Mouse (Mus musculus): ENCODE measurements at regions not wholly inside any gene's neighbourhood (a gene's known extent, or its start where the extent isn't known, plus 50 kb on each side); places are given as distances from the start of the nearest gene placed in this dataset.

- no peaks in the 10 kb centered on the region for H3K36me3 ChIP-seq
- no peaks in the 10 kb centered on the region for H3K9me3 ChIP-seq (replicated peaks)
- H3K9ac ChIP-seq: no peak overlapping the region
- 76% methylated on average over 2 of the region's 2 CpGs for WGBS (ENCODE audit: insufficient replicate concordance)
- no peaks in the 10 kb centered on the region for H3K27me3 ChIP-seq (replicated peaks)
- no peak overlapping the region for H3K27ac ChIP-seq
- H3K4me3 ChIP-seq: no peak overlapping the region
- no peaks in the 10 kb centered on the region for H3K4me1 ChIP-seq
- no peak for ATAC-seq
- H3K4me2 ChIP-seq: no peak overlapping the region
Observed at GRCm38 (mm10) chr1:142605224-142605623, 1035.2 kb upstream of the B3galt2 start.

GRCm38 (mm10) chr1:142606082-142606481 is 1034.4 kb upstream of the B3galt2 start:
- Histone ChIP-seq H3K27ac (no peak overlapping the region), H3K4me3 (no peak overlapping the region), H3K4me2 (no peak overlapping the region), H3K27me3 (replicated peaks) (no peaks in the 10 kb centered on the region), H3K36me3 (no peaks in the 10 kb centered on the region), H3K9me3 (replicated peaks) (no peaks in the 10 kb centered on the region), H3K4me1 (no peaks in the 10 kb centered on the region), H3K9ac (no peak overlapping the region)
- WGBS (ENCODE audit: insufficient replicate concordance): 87% methylated on average over 1 of the region's 1 CpGs
- no peak for ATAC-seq

GRCm38 (mm10) chr1:142621464-142621863 is 1019.0 kb upstream of the B3galt2 start:
- no peaks in the 10 kb centered on the region for H3K4me1 ChIP-seq
- no peak overlapping the region for H3K4me3 ChIP-seq
- H3K4me2 ChIP-seq: no peak overlapping the region
- WGBS (ENCODE audit: insufficient replicate concordance): 71% methylated on average over 2 of the region's 2 CpGs
- H3K27ac ChIP-seq: no peak overlapping the region
- no peaks in the 10 kb centered on the region for H3K36me3 ChIP-seq
- H3K27me3 ChIP-seq (replicated peaks): no peaks in the 10 kb centered on the region
- no peaks in the 10 kb centered on the region for H3K9me3 ChIP-seq (replicated peaks)
- no peak overlapping the region for H3K9ac ChIP-seq
- no peak for ATAC-seq

- no peak for ATAC-seq
- no peaks in the 10 kb centered on the region for H3K36me3 ChIP-seq
- WGBS (ENCODE audit: insufficient replicate concordance): 52% methylated on average over 4 of the region's 4 CpGs
Observed at GRCm38 (mm10) chr1:142624303-142624702, 1016.2 kb upstream of the B3galt2 start.

GRCm38 (mm10) chr1:142655289-142655688 is 985.2 kb upstream of the B3galt2 start:
- Histone ChIP-seq H3K4me2 (no peak overlapping the region), H3K9ac (no peak overlapping the region), H3K27ac (no peak overlapping the region), H3K4me3 (no peak overlapping the region), H3K4me1 (no peaks in the 10 kb centered on the region), H3K36me3 (no peaks in the 10 kb centered on the region), H3K9me3 (replicated peaks) (no peaks in the 10 kb centered on the region), H3K27me3 (replicated peaks) (no peaks in the 10 kb centered on the region)
- 55% methylated on average over 2 of the region's 2 CpGs for WGBS (ENCODE audit: insufficient replicate concordance)
- no peak for ATAC-seq

More at GRCm38 (mm10) chr1:142624303-142624702, 1016.2 kb upstream of the B3galt2 start:
- H3K27ac ChIP-seq: no peak overlapping the region
- H3K4me1 ChIP-seq: no peaks in the 10 kb centered on the region
- no peaks in the 10 kb centered on the region for H3K9me3 ChIP-seq (replicated peaks)
- H3K4me3 ChIP-seq: no peak overlapping the region
- H3K4me2 ChIP-seq: no peak overlapping the region
- H3K9ac ChIP-seq: no peak overlapping the region
- H3K27me3 ChIP-seq (replicated peaks): no peaks in the 10 kb centered on the region

- no peaks in the 10 kb centered on the region for H3K27me3 ChIP-seq (replicated peaks)
- H3K4me2 ChIP-seq: no peak overlapping the region
- no peak overlapping the region for H3K4me3 ChIP-seq
- H3K27ac ChIP-seq: no peak overlapping the region
- no peak overlapping the region for H3K9ac ChIP-seq
- H3K9me3 ChIP-seq (replicated peaks): no peaks in the 10 kb centered on the region
- H3K36me3 ChIP-seq: no peaks in the 10 kb centered on the region
- WGBS (ENCODE audit: insufficient replicate concordance): 69% methylated on average over 4 of the region's 4 CpGs
- H3K4me1 ChIP-seq: no peaks in the 10 kb centered on the region
- no peak for ATAC-seq
Observed at GRCm38 (mm10) chr1:142665262-142665661, 975.2 kb upstream of the B3galt2 start.

- ATAC-seq: no peak
- no peaks in the 10 kb centered on the region for H3K9me3 ChIP-seq (replicated peaks)
- no peak overlapping the region for H3K27ac ChIP-seq
- no peak overlapping the region for H3K4me3 ChIP-seq
- no peak overlapping the region for H3K4me2 ChIP-seq
- no peaks in the 10 kb centered on the region for H3K36me3 ChIP-seq
- H3K27me3 ChIP-seq (replicated peaks): no peaks in the 10 kb centered on the region
- no peak overlapping the region for H3K9ac ChIP-seq
- no peaks in the 10 kb centered on the region for H3K4me1 ChIP-seq
- WGBS (ENCODE audit: insufficient replicate concordance): 57% methylated on average over 3 of the region's 3 CpGs
Observed at GRCm38 (mm10) chr1:142679917-142680316, 960.5 kb upstream of the B3galt2 start.

- no peaks in the 10 kb centered on the region for H3K27me3 ChIP-seq (replicated peaks)
Observed at GRCm38 (mm10) chr1:142688828-142689227, 951.6 kb upstream of the B3galt2 start.

GRCm38 (mm10) chr1:142695179-142695578 is 945.3 kb upstream of the B3galt2 start:
- no peak overlapping the region for H3K4me2 ChIP-seq
- H3K27me3 ChIP-seq (replicated peaks): no peaks in the 10 kb centered on the region
- 58% methylated on average over 1 of the region's 1 CpGs for WGBS (ENCODE audit: insufficient replicate concordance)
- H3K4me1 ChIP-seq: no peaks in the 10 kb centered on the region
- no peaks in the 10 kb centered on the region for H3K9me3 ChIP-seq (replicated peaks)
- ATAC-seq: no peak
- H3K9ac ChIP-seq: no peak overlapping the region
- H3K27ac ChIP-seq: no peak overlapping the region
- no peaks in the 10 kb centered on the region for H3K36me3 ChIP-seq
- no peak overlapping the region for H3K4me3 ChIP-seq

More at GRCm38 (mm10) chr1:142688828-142689227, 951.6 kb upstream of the B3galt2 start:
- no peaks in the 10 kb centered on the region for H3K4me1 ChIP-seq
- H3K36me3 ChIP-seq: no peaks in the 10 kb centered on the region
- ATAC-seq: no peak
- no peak overlapping the region for H3K9ac ChIP-seq
- no peak overlapping the region for H3K27ac ChIP-seq
- H3K9me3 ChIP-seq (replicated peaks): no peaks in the 10 kb centered on the region
- H3K4me2 ChIP-seq: no peak overlapping the region
- no peak overlapping the region for H3K4me3 ChIP-seq

- 53% methylated on average over 2 of the region's 2 CpGs for WGBS (ENCODE audit: insufficient replicate concordance)
- H3K9ac ChIP-seq: no peak overlapping the region
- H3K27ac ChIP-seq: no peak overlapping the region
- no peaks in the 10 kb centered on the region for H3K4me1 ChIP-seq
- H3K9me3 ChIP-seq (replicated peaks): no peaks in the 10 kb centered on the region
- H3K4me2 ChIP-seq: no peak overlapping the region
- H3K27me3 ChIP-seq (replicated peaks): no peaks in the 10 kb centered on the region
- no peak for ATAC-seq
- H3K36me3 ChIP-seq: no peaks in the 10 kb centered on the region
- no peak overlapping the region for H3K4me3 ChIP-seq
Observed at GRCm38 (mm10) chr1:142708263-142708662, 932.2 kb upstream of the B3galt2 start.

- no peaks in the 10 kb centered on the region for H3K36me3 ChIP-seq
- H3K4me3 ChIP-seq: no peak overlapping the region
- H3K27me3 ChIP-seq (replicated peaks): no peaks in the 10 kb centered on the region
- ATAC-seq: no peak
- H3K27ac ChIP-seq: no peak overlapping the region
- H3K9me3 ChIP-seq (replicated peaks): no peaks in the 10 kb centered on the region
- no peak overlapping the region for H3K9ac ChIP-seq
- no peaks in the 10 kb centered on the region for H3K4me1 ChIP-seq
- no peak overlapping the region for H3K4me2 ChIP-seq
Observed at GRCm38 (mm10) chr1:142730259-142730658, 910.2 kb upstream of the B3galt2 start.

GRCm38 (mm10) chr1:142734108-142734507 is 906.4 kb upstream of the B3galt2 start:
- no peak overlapping the region for H3K27ac ChIP-seq
- H3K9me3 ChIP-seq (replicated peaks): no peaks in the 10 kb centered on the region
- no peak overlapping the region for H3K4me3 ChIP-seq
- H3K36me3 ChIP-seq: no peaks in the 10 kb centered on the region
- no peak for ATAC-seq
- no peaks in the 10 kb centered on the region for H3K4me1 ChIP-seq
- no peaks in the 10 kb centered on the region for H3K27me3 ChIP-seq (replicated peaks)
- no peak overlapping the region for H3K4me2 ChIP-seq
- no peak overlapping the region for H3K9ac ChIP-seq

- Histone ChIP-seq H3K9me3 (replicated peaks) (no peaks in the 10 kb centered on the region), H3K4me1 (no peaks in the 10 kb centered on the region), H3K4me3 (no peak overlapping the region), H3K9ac (no peak overlapping the region), H3K27ac (no peak overlapping the region), H3K4me2 (no peak overlapping the region), H3K27me3 (replicated peaks) (no peaks in the 10 kb centered on the region), H3K36me3 (no peaks in the 10 kb centered on the region)
- WGBS (ENCODE audit: insufficient replicate concordance): 71% methylated on average over 2 of the region's 2 CpGs
- no peak for ATAC-seq
Observed at GRCm38 (mm10) chr1:142738376-142738775, 902.1 kb upstream of the B3galt2 start.
